Mouse (Mus musculus) naive thymus-derived CD4-positive, alpha-beta T cell, adult 5 months (primary cell): Measurements from ENCODE around the gene Cd209f. TPM values are rescaled to one million over a fixed set of nuclear protein-coding genes. Genes with fewer than 3 reads are reported as not detected.

ENCODE experiments used
- polyA plus RNA-seq: library from polyadenylated mRNA; unstranded; fragments of 100-300 nt; shearing (Covaris generic); gene quantifications from one replicate; pipeline ENCODE4 v1.2.1, GENCODE M21; 2017

Cd209f gene
- not detected for polyA plus RNA-seq

DNA sequence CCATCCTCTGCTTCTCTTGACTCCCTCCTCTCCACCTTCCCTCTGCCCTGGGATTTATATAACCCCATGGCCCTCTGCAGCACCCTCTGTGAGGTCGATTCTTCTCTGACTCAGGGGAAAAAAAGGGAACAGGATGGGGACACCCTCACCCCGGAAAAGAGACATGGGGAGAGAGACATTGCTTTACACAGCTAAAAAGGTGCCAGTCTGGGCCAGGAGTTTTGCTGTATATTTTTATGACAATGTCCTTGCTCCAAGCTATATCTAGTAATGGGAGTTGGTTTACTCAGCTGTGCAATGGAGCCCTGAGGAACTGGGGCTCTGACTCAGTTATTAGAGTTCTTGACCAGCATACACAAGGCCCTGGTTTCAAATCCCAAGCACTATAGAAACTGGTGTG, at the start of gene Cd209f:
TSS of gene Cd209f (minus strand) at position 101 of the 400 bp plus-strand sequence.

GRCm38 (mm10) chr8:4133798-4134197, 28.2 kb upstream of the Cd209f start, which contains the start of gene Cd209g:
Gene Cd209g (plus strand): TSS chr8:4134098.

Other genes with a start within 250 kb of the Cd209f start
- not detected for gene Cd209d, start 227.3 kb downstream of the Cd209f start, polyA plus RNA-seq
- not detected for gene Cd209b, start 179.0 kb downstream of the Cd209f start, polyA plus RNA-seq
- gene Cd209c, start 151.1 kb downstream of the Cd209f start, polyA plus RNA-seq: 1.3 TPM
- gene Cd209g, start 28.3 kb upstream of the Cd209f start, polyA plus RNA-seq: not detected
- 16.8 TPM for gene Evi5l, start 60.7 kb upstream of the Cd209f start, polyA plus RNA-seq
- gene Prr36, start 111.6 kb upstream of the Cd209f start, polyA plus RNA-seq: not detected
- gene Lrrc8e, start 121.0 kb upstream of the Cd209f start, polyA plus RNA-seq: 0.12 TPM
- gene Map2k7, start 132.9 kb upstream of the Cd209f start, polyA plus RNA-seq: 120 TPM
- 0.71 TPM for gene Gm49320, start 133.0 kb upstream of the Cd209f start, polyA plus RNA-seq
- 7.6 TPM for gene Tgfbr3l, start 142.4 kb upstream of the Cd209f start, polyA plus RNA-seq
- 28.9 TPM for gene Snapc2, start 147.2 kb upstream of the Cd209f start, polyA plus RNA-seq
- 0.39 TPM for gene Ctxn1, start 153.4 kb upstream of the Cd209f start, polyA plus RNA-seq
- gene Timm44, start 170.1 kb upstream of the Cd209f start, polyA plus RNA-seq: 57.3 TPM
- 9.9 TPM for gene Ccl25, start 219.4 kb upstream of the Cd209f start, polyA plus RNA-seq
- gene Elavl1, start 219.6 kb upstream of the Cd209f start, polyA plus RNA-seq: 253 TPM